Mouse (Mus musculus): ENCODE data around the gene Rbm14.

Gene Rbm14

GRCm38 (mm10) chr19:4811063-4811908 lies at the start of gene Rbm14, which contains the start of gene Gm21992:
Gene Rbm14, minus strand, starts transcription at chr19:4811634.
Gene Gm21992, minus strand, starts transcription at chr19:4811612.
- DNase-seq, result peak; percentile 99

GRCm38 (mm10) chr19:4859081-4859480 lies 47.6 kb upstream of the Rbm14 start:
- no peak for DNase-seq

DNA sequence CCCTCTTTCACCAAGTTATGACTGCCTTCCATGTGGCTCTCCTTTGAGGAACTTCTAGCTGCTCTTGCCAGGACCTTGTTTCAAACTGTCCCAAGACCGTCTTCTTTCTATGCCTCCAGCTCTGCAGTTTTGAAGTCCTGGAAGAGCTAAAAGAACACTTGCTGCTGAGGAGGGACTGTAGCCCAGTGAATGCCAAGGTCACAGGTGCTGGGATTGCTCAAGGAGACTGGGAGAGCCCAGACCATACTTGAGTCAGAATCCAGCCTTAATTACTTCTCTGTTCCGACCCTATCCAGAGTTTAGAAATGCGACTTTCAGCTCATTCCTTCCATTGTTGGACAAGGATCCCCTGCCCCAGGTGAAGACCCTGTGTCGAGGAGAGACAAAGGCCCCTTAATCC lies 44.5 kb upstream of the Rbm14 start:
- DNase-seq, result no peak

DNA sequence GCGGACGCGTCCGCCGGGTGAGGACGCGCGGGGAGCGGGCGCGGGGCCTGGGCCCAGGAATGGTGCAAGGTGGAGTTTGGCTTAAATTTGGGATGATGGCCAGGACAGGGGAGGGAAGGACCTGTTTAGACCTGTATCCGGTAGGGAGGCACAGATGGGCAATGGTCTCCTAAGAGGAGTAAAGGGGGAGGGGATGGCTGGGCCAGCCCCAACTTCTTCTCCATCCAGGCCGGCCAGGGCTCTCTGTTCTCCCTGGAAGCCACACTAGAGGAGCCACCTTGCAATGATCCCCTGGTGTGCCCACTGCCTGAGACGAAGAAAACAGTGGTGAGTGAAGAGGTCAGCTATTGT lies 44.0 kb upstream of the Rbm14 start:
- DNase-seq, result no peak

GRCm38 (mm10) chr19:4854552-4855469 lies 43.4 kb upstream of the Rbm14 start, which contains the start of gene Ctsf:
Gene Ctsf, plus strand, starts transcription at chr19:4855130.
- DNase-seq, result peak; percentile 90 to 91

GRCm38 (mm10) chr19:4850281-4850680 lies 38.8 kb upstream of the Rbm14 start:
- DNase-seq, result no peak

- no peak for DNase-seq
Measured at GRCm38 (mm10) chr19:4849800-4850199, 38.4 kb upstream of the Rbm14 start.

- DNase-seq, result peak; percentile 29 to 53
Measured at GRCm38 (mm10) chr19:4847490-4847889, 36.1 kb upstream of the Rbm14 start.

GRCm38 (mm10) chr19:4845846-4846245 lies 34.4 kb upstream of the Rbm14 start:
- no peak for DNase-seq

DNA sequence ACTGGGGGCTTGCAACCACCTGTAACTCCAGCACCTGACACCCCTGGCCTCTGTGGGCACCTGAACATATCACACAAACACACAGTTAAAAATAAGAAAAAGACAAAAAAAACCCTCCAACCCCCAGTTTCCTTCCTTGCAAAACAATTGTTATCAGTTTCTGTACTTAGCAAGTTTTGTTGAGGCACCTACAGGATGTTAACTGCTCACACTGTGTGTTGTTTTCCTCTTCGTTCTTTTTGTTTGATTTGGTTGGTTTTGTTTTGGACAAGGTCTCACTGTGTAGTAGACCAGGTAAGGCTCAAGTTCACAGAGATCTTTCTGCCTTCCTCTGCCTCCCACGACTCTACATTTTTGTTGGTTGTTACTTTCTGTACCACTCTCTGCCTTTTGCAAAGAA lies 31.2 kb upstream of the Rbm14 start:
- DNase-seq, result no peak

- DNase-seq, result no peak
Measured at GRCm38 (mm10) chr19:4840848-4841247, 29.4 kb upstream of the Rbm14 start.

DNA sequence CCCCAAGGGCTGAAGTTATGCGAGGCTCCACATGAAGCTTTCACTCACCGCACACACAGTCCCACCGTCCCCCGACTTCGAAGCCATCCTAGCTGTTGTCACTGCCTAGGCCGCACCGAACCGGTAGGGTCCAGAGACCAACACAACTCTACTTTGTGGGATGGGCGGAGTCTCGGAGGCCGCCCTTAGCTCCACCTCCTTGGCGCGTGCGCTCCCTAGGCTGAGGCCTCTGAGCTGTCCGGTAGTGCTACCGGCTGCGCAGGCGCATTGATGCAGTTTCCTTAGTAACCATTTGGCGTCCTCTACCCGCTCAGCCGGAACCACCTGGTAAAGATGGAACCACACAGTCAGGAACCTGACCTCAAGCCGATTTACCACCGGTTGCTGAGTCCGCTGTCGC lies 27.7 kb upstream of the Rbm14 start, which contains the start of the genes Ccs and Ccdc87:
Ccs (minus strand) TSS at position 184 of the 400 bp plus-strand sequence.
Ccdc87 (plus strand) TSS at position 218 of the 400 bp plus-strand sequence.
- DNase-seq, result peak; percentile 98

DNA sequence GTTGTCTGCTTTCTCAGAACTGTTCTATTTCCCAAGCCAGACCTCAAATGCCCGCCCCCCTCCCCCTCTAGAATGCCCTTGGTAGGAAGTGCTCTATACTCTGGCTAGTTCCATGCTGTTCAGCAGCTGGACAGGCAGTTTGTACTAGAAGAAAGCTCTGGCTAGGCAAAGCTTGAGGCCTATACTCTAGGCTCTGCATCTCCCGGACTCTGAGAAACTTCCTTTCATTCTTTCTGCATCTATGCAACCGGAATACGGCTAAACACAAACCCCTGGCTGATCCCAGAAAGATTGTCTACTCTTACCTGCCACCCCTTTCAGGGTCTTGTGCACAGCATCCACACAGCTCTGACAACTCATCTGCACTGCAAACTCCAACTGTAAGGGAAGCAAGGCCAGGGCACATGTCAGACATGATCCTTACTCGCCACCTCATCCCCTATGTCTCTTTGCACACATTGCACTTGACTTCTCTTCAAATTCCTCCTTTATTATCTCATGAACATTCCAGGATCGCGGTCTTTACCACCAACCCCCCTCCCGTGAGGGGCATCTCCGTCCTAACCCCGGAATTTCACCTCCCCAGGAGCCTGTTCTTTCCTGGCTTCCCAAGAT lies 27.2 kb upstream of the Rbm14 start:
- DNase-seq, result no peak

DNA sequence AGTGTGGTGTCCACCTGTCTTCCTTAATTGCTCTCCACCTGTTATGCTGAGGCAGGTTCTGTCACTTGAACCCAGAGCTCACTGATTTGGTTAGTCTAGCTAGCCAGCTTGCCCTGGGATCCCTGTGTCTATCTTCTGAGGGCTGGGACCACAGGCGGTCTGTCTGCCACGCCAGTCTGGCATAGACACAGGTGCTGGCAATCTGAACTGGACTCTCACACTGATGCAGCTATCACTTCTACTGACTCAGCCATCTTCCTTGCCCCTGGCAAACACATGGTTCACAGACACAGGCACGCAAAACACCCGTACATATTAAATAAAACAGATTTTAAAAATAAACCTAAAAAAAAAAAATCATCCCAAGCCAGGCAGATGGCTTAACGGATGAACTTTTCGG lies 25.6 kb upstream of the Rbm14 start:
- DNase-seq, result no peak

DNA sequence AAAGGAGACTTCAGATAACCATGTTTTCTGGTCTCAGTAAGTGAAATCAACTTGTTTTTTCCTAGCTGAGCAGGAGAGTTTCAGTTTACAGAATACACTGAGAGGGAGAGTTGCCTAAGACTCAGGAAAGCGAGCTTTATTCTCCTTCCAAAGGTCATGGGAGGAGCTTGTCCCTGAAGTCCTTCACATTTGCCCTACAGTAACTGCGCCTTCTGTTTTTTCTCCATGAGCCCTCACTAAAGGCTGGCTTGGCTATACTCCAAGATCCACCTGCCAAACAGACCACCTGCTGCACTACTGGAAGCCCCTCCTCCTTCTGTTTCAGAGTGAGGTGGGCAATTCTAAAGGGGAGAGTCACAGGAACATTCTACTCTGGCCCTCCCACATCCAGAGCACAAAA lies 24.7 kb upstream of the Rbm14 start:
- peak in 1 of 2 experiments; percentile 29 for DNase-seq

- peak in 1 of 2 experiments; percentile 38 for DNase-seq
Measured at GRCm38 (mm10) chr19:4833977-4834376, 22.5 kb upstream of the Rbm14 start.

- peak; percentile 29 to 32 for DNase-seq
Measured at GRCm38 (mm10) chr19:4829156-4829555, 17.7 kb upstream of the Rbm14 start.

DNA sequence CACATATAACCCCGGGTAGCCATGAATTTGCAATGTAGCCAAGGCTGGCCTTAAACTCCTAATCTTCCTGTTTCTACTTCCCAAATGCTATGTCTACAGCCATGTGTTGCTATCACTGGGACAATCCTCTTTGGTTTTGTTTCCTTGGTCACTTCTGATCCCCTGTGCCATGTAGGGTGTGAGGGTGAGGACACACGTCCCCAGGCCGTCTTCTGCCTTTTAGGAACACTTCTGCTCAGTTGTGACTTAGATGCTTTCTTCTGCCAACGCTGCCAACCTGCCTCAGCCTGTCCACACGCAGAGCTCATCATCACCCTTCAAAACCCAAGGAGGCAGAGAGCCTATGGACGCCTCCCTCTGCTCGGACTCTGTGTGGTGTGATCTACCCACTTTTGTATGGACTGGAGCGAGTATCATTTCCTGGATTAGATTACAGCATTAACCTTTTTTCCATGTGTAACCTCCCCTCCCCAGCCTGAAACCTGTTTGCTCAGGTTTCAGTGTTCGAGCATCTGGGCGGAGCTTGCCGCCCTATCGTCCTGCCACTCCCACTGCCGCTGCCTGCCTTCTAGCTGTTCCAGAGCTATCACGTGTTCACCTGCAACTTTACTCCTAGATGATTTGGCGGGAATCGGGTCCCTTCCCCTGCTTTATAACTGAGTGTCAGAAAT lies 17.1 kb upstream of the Rbm14 start:
- DNase-seq, result peak; percentile 68 to 78

DNA sequence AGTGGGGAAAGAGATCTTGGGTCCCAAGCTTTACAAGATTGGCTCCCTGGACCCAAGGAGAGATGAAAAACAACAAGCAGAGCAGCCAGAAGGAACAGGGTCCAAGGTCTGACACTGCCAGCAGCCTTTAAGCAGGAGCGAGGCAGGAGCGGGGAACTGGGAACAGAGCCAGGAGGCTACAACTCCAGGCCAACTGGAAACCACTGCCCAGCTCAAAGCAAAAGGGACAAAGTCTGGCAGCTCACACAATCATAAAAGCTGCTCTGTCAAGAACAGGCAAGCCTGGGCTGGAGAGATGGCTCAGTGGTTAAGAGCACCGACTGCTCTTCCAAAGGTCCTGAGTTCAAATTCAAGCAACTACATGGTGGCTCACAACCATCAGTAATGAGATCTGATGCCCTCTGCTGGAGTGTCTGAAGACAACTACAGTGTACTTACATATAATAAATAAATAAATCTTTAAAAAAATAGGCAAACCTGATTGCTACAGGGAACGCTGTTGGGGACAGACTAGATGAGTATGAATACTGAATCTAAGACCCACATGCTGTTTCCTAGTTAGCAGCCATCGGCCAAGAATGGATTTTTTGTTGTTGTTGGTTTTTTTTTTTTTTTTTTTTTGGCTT lies 9.4 kb upstream of the Rbm14 start:
- peak; percentile 46 to 59 for DNase-seq

DNA sequence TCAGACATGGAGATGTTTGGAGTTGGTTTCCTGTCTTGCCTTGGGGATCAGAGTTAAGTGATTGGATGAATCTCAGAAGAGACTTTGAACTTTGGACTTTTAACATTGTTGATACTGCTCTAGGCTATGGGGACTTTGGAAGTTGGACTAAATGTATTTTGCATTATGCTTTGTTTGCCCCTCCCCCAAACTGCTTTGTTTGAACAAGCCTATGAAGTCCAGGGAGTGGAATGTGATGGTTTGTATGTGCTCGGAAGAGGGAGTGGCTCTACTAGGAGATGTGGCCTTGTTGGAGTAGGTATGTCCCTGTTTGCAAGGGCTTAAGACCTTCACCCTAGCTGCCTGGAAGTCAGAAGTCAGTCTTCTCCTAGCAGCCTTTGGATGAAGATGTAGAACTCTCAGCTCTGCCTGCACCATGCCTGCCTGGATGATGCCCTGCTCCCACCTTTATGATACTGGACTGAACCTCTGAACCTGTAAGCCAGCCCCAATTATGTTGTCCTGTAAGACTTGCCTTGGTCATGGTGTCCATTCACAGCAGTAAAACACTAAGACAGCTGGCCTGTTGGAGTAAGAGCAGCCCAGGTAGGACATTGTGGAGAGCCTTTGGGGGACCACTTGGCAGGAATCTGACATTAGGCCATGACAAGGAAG lies 5.9 kb upstream of the Rbm14 start:
- no peak for DNase-seq

DNA sequence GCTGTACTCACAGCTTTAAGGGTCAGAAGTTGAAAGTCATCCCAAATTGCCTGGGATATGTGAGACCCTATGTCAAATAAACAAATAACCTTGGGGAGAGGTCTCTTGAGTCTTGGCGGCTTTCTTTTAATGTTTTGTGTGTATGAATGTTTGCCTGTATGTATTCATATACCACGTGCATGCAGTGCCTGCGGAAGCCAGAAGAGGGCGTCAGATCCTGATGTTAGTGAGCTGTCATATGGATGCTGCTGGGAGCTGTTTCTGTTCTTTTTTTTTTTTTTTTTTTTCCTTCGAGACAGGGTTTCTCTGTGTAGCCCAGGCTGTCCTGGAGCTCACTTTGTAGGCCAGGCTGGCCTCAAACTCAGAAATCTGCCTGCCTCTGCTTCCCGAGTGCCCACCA lies 1.6 kb upstream of the Rbm14 start:
- no peak for DNase-seq

Data from lung, adult 18-20 months (tissue).